Mouse (Mus musculus): ENCODE results near the gene Ddx54. TPM values are rescaled to one million over a fixed set of nuclear protein-coding genes. Genes with fewer than 3 reads are reported as not detected.

Gene Ddx54
- polyA plus RNA-seq, 1 experiment from 2014 or later: 26.9 TPM

- Histone ChIP-seq H3K36me3 (ENCODE audit: control insufficient read depth, insufficient read depth, low read length) (peaks cover 20% of the 10 kb centered on the region; the same call in 1 of the 2 replicates), H3K27ac (ENCODE audit: low read depth, low read length) (peak overlapping the region; percentile 18; the same call in 1 of the 2 replicates), H3K4me2 (ENCODE audit: low read length) (no peak overlapping the region), H3K9ac (ENCODE audit: low read length) (no peak overlapping the region), H3K9me3 (replicated peaks; ENCODE audit: control insufficient read depth, low read length) (no peaks in the 10 kb centered on the region), H3K4me1 (ENCODE audit: control insufficient read depth, insufficient read depth, low read length) (peaks cover 13% of the 10 kb centered on the region), H3K4me3 (ENCODE audit: low read depth, low read length) (no peak overlapping the region), H3K27me3 (replicated peaks; ENCODE audit: control insufficient read depth, insufficient read depth, low read length) (no peaks in the 10 kb centered on the region)
- ATAC-seq: no peak
- no peak for DNase-seq (ENCODE audit: low spot score)
- 62% methylated on average over 12 of the region's 12 CpGs for WGBS
These were observed 33.9 kb upstream of the Ddx54 start for GRCm38 (mm10) chr5:120578504-120579081.

- 72% methylated on average over 26 of the region's 26 CpGs for WGBS
- Histone ChIP-seq H3K27ac (ENCODE audit: low read depth, low read length) (peak overlapping the region; percentile 70), H3K9ac (ENCODE audit: low read length) (no peak overlapping the region), H3K4me2 (ENCODE audit: low read length) (no peak overlapping the region), H3K9me3 (replicated peaks; ENCODE audit: control insufficient read depth, low read length) (no peaks in the 10 kb centered on the region), H3K4me3 (ENCODE audit: low read depth, low read length) (no peak overlapping the region), H3K4me1 (ENCODE audit: control insufficient read depth, insufficient read depth, low read length) (peaks cover 13% of the 10 kb centered on the region), H3K27me3 (replicated peaks; ENCODE audit: control insufficient read depth, insufficient read depth, low read length) (no peaks in the 10 kb centered on the region), H3K36me3 (ENCODE audit: control insufficient read depth, insufficient read depth, low read length) (peaks cover 28% of the 10 kb centered on the region)
- peak; percentile 38 for ATAC-seq
- peak; percentile 49 for DNase-seq (ENCODE audit: low spot score)
These were observed 33.2 kb upstream of the Ddx54 start for GRCm38 (mm10) chr5:120579211-120579897.

- H3K4me1 ChIP-seq (ENCODE audit: control insufficient read depth, insufficient read depth, low read length): peaks cover 13% of the 10 kb centered on the region
- ATAC-seq: peak; percentile 54
- H3K27ac ChIP-seq (ENCODE audit: low read depth, low read length): peak overlapping the region; percentile 70
- H3K4me2 ChIP-seq (ENCODE audit: low read length): no peak overlapping the region
- H3K36me3 ChIP-seq (ENCODE audit: control insufficient read depth, insufficient read depth, low read length): peaks cover 28% of the 10 kb centered on the region
- H3K9ac ChIP-seq (ENCODE audit: low read length): no peak overlapping the region
- no peaks in the 10 kb centered on the region for H3K27me3 ChIP-seq (replicated peaks; ENCODE audit: control insufficient read depth, insufficient read depth, low read length)
- 81% methylated on average over 26 of the region's 26 CpGs for WGBS
- no peaks in the 10 kb centered on the region for H3K9me3 ChIP-seq (replicated peaks; ENCODE audit: control insufficient read depth, low read length)
- no peak overlapping the region for H3K4me3 ChIP-seq (ENCODE audit: low read depth, low read length)
- peak; percentile 61 for DNase-seq (ENCODE audit: low spot score)
These were observed 32.5 kb upstream of the Ddx54 start for GRCm38 (mm10) chr5:120579898-120580626.

GRCm38 (mm10) chr5:120582002-120582401, 30.5 kb upstream of the Ddx54 start:
- ATAC-seq: no peak
- Histone ChIP-seq H3K4me3 (ENCODE audit: low read depth, low read length) (no peak overlapping the region), H3K4me1 (ENCODE audit: control insufficient read depth, insufficient read depth, low read length) (peaks cover 17% of the 10 kb centered on the region), H3K36me3 (ENCODE audit: control insufficient read depth, insufficient read depth, low read length) (peaks cover 28% of the 10 kb centered on the region), H3K27ac (ENCODE audit: low read depth, low read length) (no peak overlapping the region), H3K9me3 (replicated peaks; ENCODE audit: control insufficient read depth, low read length) (no peaks in the 10 kb centered on the region), H3K4me2 (ENCODE audit: low read length) (no peak overlapping the region), H3K27me3 (replicated peaks; ENCODE audit: control insufficient read depth, insufficient read depth, low read length) (no peaks in the 10 kb centered on the region), H3K9ac (ENCODE audit: low read length) (no peak overlapping the region)
- WGBS: 93% methylated on average over 9 of the region's 9 CpGs
- no peak for DNase-seq (ENCODE audit: low spot score)

- Histone ChIP-seq H3K36me3 (ENCODE audit: control insufficient read depth, insufficient read depth, low read length) (peaks cover 28% of the 10 kb centered on the region), H3K9ac (ENCODE audit: low read length) (no peak overlapping the region), H3K4me3 (ENCODE audit: low read depth, low read length) (no peak overlapping the region), H3K27me3 (replicated peaks; ENCODE audit: control insufficient read depth, insufficient read depth, low read length) (no peaks in the 10 kb centered on the region), H3K27ac (ENCODE audit: low read depth, low read length) (no peak overlapping the region), H3K4me1 (ENCODE audit: control insufficient read depth, insufficient read depth, low read length) (peaks cover 25% of the 10 kb centered on the region), H3K4me2 (ENCODE audit: low read length) (no peak overlapping the region), H3K9me3 (replicated peaks; ENCODE audit: control insufficient read depth, low read length) (no peaks in the 10 kb centered on the region)
- no peak for ATAC-seq
- WGBS: 95% methylated on average over 4 of the region's 4 CpGs
- no peak for DNase-seq (ENCODE audit: low spot score)
These were observed 29.0 kb upstream of the Ddx54 start for GRCm38 (mm10) chr5:120583511-120583910.

- 37% methylated on average over 15 of the region's 15 CpGs for WGBS
- ATAC-seq: no peak
- Histone ChIP-seq H3K27ac (ENCODE audit: low read depth, low read length) (no peak overlapping the region), H3K9me3 (replicated peaks; ENCODE audit: control insufficient read depth, low read length) (no peaks in the 10 kb centered on the region), H3K4me2 (ENCODE audit: low read length) (no peak overlapping the region), H3K9ac (ENCODE audit: low read length) (no peak overlapping the region), H3K36me3 (ENCODE audit: control insufficient read depth, insufficient read depth, low read length) (peaks cover 28% of the 10 kb centered on the region), H3K27me3 (replicated peaks; ENCODE audit: control insufficient read depth, insufficient read depth, low read length) (no peaks in the 10 kb centered on the region), H3K4me3 (ENCODE audit: low read depth, low read length) (no peak overlapping the region), H3K4me1 (ENCODE audit: control insufficient read depth, insufficient read depth, low read length) (peaks cover 18% of the 10 kb centered on the region)
- DNase-seq (ENCODE audit: low spot score): no peak
These were observed 27.6 kb upstream of the Ddx54 start for GRCm38 (mm10) chr5:120584968-120585367.

GRCm38 (mm10) chr5:120586741-120587615, 25.6 kb upstream of the Ddx54 start:
- H3K27me3 ChIP-seq (replicated peaks; ENCODE audit: control insufficient read depth, insufficient read depth, low read length): no peaks in the 10 kb centered on the region
- H3K9ac ChIP-seq (ENCODE audit: low read length): peak overlapping the region; percentile 84; the same call in 1 of the 2 replicates
- H3K27ac ChIP-seq (ENCODE audit: low read depth, low read length): no peak overlapping the region
- H3K4me1 ChIP-seq (ENCODE audit: control insufficient read depth, insufficient read depth, low read length): peaks cover 18% of the 10 kb centered on the region
- H3K4me3 ChIP-seq (ENCODE audit: low read depth, low read length): peak overlapping the region; percentile 77
- 11% methylated on average over 17 of the region's 17 CpGs for WGBS
- H3K4me2 ChIP-seq (ENCODE audit: low read length): peak overlapping the region; percentile 99
- no peaks in the 10 kb centered on the region; the same call in 1 of the 2 replicates for H3K9me3 ChIP-seq (replicated peaks; ENCODE audit: control insufficient read depth, low read length)
- DNase-seq (ENCODE audit: low spot score) (no peak), ATAC-seq (no peak)
- H3K36me3 ChIP-seq (ENCODE audit: control insufficient read depth, insufficient read depth, low read length): peaks cover 21% of the 10 kb centered on the region

- no peak for DNase-seq (ENCODE audit: low spot score)
- Histone ChIP-seq H3K27ac (ENCODE audit: low read depth, low read length) (no peak overlapping the region), H3K36me3 (ENCODE audit: control insufficient read depth, insufficient read depth, low read length) (peaks cover 16% of the 10 kb centered on the region), H3K4me2 (ENCODE audit: low read length) (peak overlapping the region; percentile 99), H3K9ac (ENCODE audit: low read length) (peak overlapping the region; percentile 84), H3K4me3 (ENCODE audit: low read depth, low read length) (peak overlapping the region; percentile 77), H3K27me3 (replicated peaks; ENCODE audit: control insufficient read depth, insufficient read depth, low read length) (no peaks in the 10 kb centered on the region), H3K9me3 (replicated peaks; ENCODE audit: control insufficient read depth, low read length) (no peaks in the 10 kb centered on the region; the same call in 1 of the 2 replicates), H3K4me1 (ENCODE audit: control insufficient read depth, insufficient read depth, low read length) (peaks cover 18% of the 10 kb centered on the region)
- no peak for ATAC-seq
- WGBS: 39% methylated on average over 9 of the region's 9 CpGs
These were observed 25.0 kb upstream of the Ddx54 start for GRCm38 (mm10) chr5:120587616-120587926.

Measured in forebrain, embryonic 14.5 days (tissue).